8 mouse cellular contexts compared by ENCODE assay signal in genomic region chr11:120219916-120220522, GRCm38 (mm10). TPM values are rescaled to one million over a fixed set of nuclear protein-coding genes. Genes with fewer than 3 reads are reported as not detected.
DNase-seq lines count a peak whose midpoint lies in the region; ATAC-seq lines count a peak whose summit lies in the region.

No protein-coding gene starts in this region.

- DNase-seq in neural tube, embryonic 10.5 days (ENCODE audit: extremely low spot score, low spot score), result no peak
- DNase-seq in cerebellum, postnatal 10 days, result peak; percentile 80 to 84
- DNase-seq in spleen, postnatal 36 days (ENCODE audit: low spot score in 2 of 2), result no peak
- no peak for DNase-seq in spleen, postnatal 14 days (ENCODE audit: low spot score in 2 of 2)
- no peak for DNase-seq in right cerebral cortex, postnatal 14 days

- ATAC-seq in neural tube, embryonic 12.5 days (ENCODE audit: low FRiP score, low read depth), result no peak
- ATAC-seq in hindbrain, embryonic 12.5 days (ENCODE audit: low FRiP score), result no peak
- ATAC-seq in liver, embryonic 12.5 days, result no peak

- no peaks in the 10 kb centered on the region for H3K9me3 ChIP-seq in neural tube, embryonic 12.5 days
- H3K9me3 ChIP-seq in hindbrain, embryonic 12.5 days (replicated peaks), result no peaks in the 10 kb centered on the region
- no peaks in the 10 kb centered on the region for H3K9me3 ChIP-seq in liver, embryonic 12.5 days (replicated peaks)

- WGBS in neural tube, embryonic 12.5 days, result 54% methylated on average over 9 of the region's 9 CpGs
- WGBS in hindbrain, embryonic 12.5 days, result 45% methylated on average over 9 of the region's 9 CpGs
- 44% methylated on average over 9 of the region's 9 CpGs for WGBS in liver, embryonic 12.5 days (ENCODE audit: insufficient replicate concordance)

- H3K9ac ChIP-seq in neural tube, embryonic 12.5 days, result no peak overlapping the region
- no peak overlapping the region for H3K9ac ChIP-seq in hindbrain, embryonic 12.5 days
- no peak overlapping the region for H3K9ac ChIP-seq in liver, embryonic 12.5 days

- no peaks in the 10 kb centered on the region for H3K36me3 ChIP-seq in neural tube, embryonic 12.5 days
- no peaks in the 10 kb centered on the region for H3K36me3 ChIP-seq in hindbrain, embryonic 12.5 days
- H3K36me3 ChIP-seq in liver, embryonic 12.5 days, result no peaks in the 10 kb centered on the region

- H3K4me3 ChIP-seq in neural tube, embryonic 12.5 days, result no peak overlapping the region
- H3K4me3 ChIP-seq in hindbrain, embryonic 12.5 days, result no peak overlapping the region
- no peak overlapping the region for H3K4me3 ChIP-seq in liver, embryonic 12.5 days

- 0 out of 2 replicates have a peak overlapping the region, but pooled peaks have one; percentile 1 for H3K4me2 ChIP-seq in neural tube, embryonic 12.5 days (replicated peaks)
- no peak overlapping the region for H3K4me2 ChIP-seq in hindbrain, embryonic 12.5 days (replicated peaks)
- no peak overlapping the region for H3K4me2 ChIP-seq in liver, embryonic 12.5 days

- H3K27ac ChIP-seq in neural tube, embryonic 12.5 days, result no peak overlapping the region
- 0 out of 2 replicates have a peak overlapping the region, but pooled peaks have one; percentile 41 for H3K27ac ChIP-seq in hindbrain, embryonic 12.5 days
- 0 out of 2 replicates have a peak overlapping the region, but pooled peaks have one; percentile 20 for H3K27ac ChIP-seq in liver, embryonic 12.5 days

- no peaks in the 10 kb centered on the region for H3K27me3 ChIP-seq in neural tube, embryonic 12.5 days (replicated peaks)
- H3K27me3 ChIP-seq in hindbrain, embryonic 12.5 days, result no peaks in the 10 kb centered on the region
- H3K27me3 ChIP-seq in liver, embryonic 12.5 days (replicated peaks), result peaks cover 60% of the 10 kb centered on the region

- H3K4me1 ChIP-seq in neural tube, embryonic 12.5 days, result peaks cover 74% of the 10 kb centered on the region
- H3K4me1 ChIP-seq in hindbrain, embryonic 12.5 days, result peaks cover 72% of the 10 kb centered on the region
- H3K4me1 ChIP-seq in liver, embryonic 12.5 days, result peaks cover 76% of the 10 kb centered on the region

RNA-seq across cellular contexts. Expression of gene Bahcc1, which starts 12.7 kb away (rescaled TPM):
- 21.6 and 22.8 TPM in 2 replicates for polyA plus RNA-seq in neural tube, embryonic 12.5 days (2016; fragmentation: Nextera tagmentation; extraction: Ambion mirVana)
- 21.9 and 23.8 TPM in 2 replicates for polyA plus RNA-seq in hindbrain, embryonic 12.5 days (2016; fragmentation: Nextera tagmentation; extraction: Ambion mirVana)
- polyA plus RNA-seq in liver, embryonic 12.5 days (2016; fragmentation: Nextera tagmentation; extraction: Ambion mirVana), result 3.0 and 3.5 TPM in 2 replicates

Comparison
In these comparisons a context has a peak if more than half of its experiments do, and no peak if none do; other contexts are left out.
1. DNase-seq: peak in cerebellum, postnatal 10 days (2 of 2); none in neural tube, embryonic 10.5 days (single experiment), spleen, postnatal 36 days (0 of 2), spleen, postnatal 14 days (0 of 2) and right cerebral cortex, postnatal 14 days (single experiment).